Mouse (Mus musculus) cerebellum, adult 2 months (tissue): ENCODE data around the gene Gstm1.

ENCODE experiments used
- CTCF ChIP-seq: fragments of 200-500 bp; IDR thresholded peaks from 2 replicates; pipeline ENCODE4 v1.5.1; 2011; ENCODE audit warnings: low read depth, mild to moderate bottlenecking, control low read depth, low read length, moderate library complexity, borderline replicate concordance; ENCODE audit not compliant: insufficient read depth
- POLR2A ChIP-seq: fragments of 200-500 bp; IDR thresholded peaks from 2 replicates; pipeline ENCODE4 v1.6.1; 2011; ENCODE audit warnings: low read length, control low read depth, borderline replicate concordance; ENCODE audit not compliant: insufficient read depth

DNA sequence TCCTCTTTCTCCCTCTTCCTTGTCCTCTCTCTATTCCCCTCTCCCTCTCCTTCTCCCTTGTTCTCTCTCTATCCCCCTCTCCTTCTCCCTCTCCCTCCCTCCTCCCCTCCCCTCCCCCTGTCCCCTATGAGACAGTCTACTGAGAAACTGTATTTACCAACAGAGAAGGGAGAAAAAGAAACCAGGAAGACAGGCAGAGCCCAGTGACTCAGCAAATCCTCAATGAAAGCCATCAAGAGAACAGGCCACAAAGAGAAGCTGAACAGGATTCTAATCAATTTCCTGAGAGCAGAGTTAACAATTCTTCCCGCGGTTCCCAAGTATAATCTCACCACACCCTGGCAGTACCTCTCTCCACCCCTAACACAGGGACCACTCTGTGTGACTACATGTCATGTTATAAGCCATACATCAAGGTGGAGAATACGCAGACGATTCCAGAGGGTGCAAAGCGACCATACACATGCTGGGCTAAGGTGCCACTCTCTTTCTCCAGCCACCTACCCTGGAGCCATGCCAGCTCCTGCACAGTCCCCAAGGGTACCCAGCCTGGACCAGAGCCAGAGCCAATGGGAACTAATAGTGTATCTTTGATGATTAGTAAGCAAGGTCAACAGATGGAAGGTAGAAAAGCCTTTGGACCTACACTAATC, 53.0 kb downstream of the Gstm1 start:
- TF ChIP-seq CTCF (no peak), POLR2A (no peak)
